Mouse (Mus musculus) gonadal fat pad, adult 2 months (tissue): ENCODE measurements at regions not wholly inside any gene's neighbourhood (a gene's known extent, or its start where the extent isn't known, plus 50 kb on each side); places are given as distances from the start of the nearest gene placed in this dataset.

Experiments used
- DNase-seq: peaks from one replicate; pipeline ENCODE4 v3.0.0-alpha.2; 2012; ENCODE audit warnings: low read depth

GRCm38 (mm10) chr1:67359824-67360223 lies 237.0 kb downstream of the Cps1 start:
- DNase-seq: no peak

DNA sequence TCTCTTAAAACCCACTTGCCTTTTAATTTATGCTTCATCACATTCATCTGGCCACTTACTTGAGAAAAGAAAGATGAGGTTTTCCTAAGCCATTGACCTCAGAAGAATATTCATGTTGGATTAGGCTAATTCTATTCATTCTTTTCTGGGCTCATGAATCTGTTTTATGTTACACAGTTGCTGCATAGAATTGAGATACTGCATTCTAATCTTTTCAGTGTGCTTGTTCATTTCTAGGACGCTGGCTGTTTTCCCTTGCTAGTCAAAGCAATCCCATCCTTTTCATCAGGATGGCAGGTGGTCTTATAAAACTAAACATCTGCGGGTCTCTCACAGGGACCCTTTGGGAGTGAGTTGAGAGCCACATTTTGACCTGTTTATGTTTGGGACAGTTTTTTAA lies 243.2 kb downstream of the Cps1 start:
- DNase-seq: no peak

DNA sequence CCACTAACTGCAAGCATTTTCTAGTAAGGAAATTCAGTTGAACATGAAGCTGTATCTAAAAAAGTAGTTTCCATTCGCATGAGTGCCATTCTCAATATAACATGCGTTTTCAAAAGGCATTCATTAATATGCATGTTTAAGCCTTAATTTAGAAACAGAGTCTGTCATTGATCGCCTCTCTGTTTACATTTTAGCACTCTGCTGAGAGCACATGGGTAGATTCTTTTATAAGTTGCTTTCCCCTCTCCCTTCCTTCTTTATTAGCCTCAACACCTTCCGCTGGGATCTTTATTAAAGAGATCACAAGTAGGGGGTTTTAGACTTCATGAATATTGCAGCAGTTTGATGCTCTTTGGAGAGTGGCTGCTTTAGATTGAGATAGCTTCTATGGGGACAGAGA lies 243.7 kb downstream of the Cps1 start:
- no peak for DNase-seq

- DNase-seq: no peak
Observed at GRCm38 (mm10) chr1:67382366-67382765, 259.5 kb downstream of the Cps1 start.

DNA sequence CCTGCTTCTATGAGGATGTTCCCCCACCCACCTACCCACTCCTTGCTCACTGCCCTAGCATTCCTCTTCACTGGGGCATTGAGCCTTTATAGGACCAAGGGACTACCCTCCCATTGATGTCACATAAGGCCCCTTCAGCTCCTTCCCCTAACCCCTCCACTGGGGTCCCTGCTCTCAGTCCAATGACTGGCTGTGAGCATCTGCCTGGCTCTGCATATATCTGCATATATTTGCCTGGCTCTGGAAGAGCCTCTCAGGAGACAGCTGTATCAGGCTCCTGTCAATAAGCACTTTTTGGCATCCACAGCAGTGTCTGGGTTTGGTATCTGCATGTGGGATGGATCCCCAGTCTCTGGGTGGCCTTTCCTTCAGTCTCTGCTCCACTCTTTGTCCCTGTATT lies 262.6 kb downstream of the Cps1 start:
- no peak for DNase-seq

GRCm38 (mm10) chr1:67386877-67387276 lies 264.1 kb downstream of the Cps1 start:
- no peak for DNase-seq

- peak; percentile 54 for DNase-seq
Observed at GRCm38 (mm10) chr1:67397757-67398446, 275.1 kb downstream of the Cps1 start.

GRCm38 (mm10) chr1:67409531-67409930 lies 286.7 kb downstream of the Cps1 start:
- DNase-seq: no peak

GRCm38 (mm10) chr1:67417196-67417595 lies 294.4 kb downstream of the Cps1 start:
- DNase-seq: no peak

GRCm38 (mm10) chr1:67428398-67428797 lies 305.6 kb downstream of the Cps1 start:
- DNase-seq: no peak

- no peak for DNase-seq
Observed at GRCm38 (mm10) chr1:67450831-67451230, 328.0 kb downstream of the Cps1 start.

DNA sequence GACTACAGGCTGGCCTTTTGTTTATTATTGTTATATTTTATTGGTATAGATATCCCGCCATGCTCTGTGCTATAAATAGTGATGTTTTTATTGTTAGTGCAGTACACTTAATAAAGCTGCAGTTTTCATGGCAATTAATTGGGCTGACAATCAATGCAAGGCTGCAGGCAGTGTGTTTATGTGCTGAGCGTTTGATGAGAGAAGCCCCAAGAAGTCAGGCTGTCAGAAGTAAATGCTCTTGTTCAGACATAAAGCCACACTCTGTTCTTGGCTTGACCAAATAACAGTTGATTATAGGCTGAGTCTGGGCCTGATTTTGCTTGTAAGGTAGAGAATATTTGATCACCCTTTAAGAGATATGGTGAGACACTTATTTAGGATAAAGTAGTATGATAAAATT lies 341.4 kb downstream of the Cps1 start:
- no peak for DNase-seq

GRCm38 (mm10) chr1:67465527-67465926 lies 342.7 kb downstream of the Cps1 start:
- no peak for DNase-seq

DNA sequence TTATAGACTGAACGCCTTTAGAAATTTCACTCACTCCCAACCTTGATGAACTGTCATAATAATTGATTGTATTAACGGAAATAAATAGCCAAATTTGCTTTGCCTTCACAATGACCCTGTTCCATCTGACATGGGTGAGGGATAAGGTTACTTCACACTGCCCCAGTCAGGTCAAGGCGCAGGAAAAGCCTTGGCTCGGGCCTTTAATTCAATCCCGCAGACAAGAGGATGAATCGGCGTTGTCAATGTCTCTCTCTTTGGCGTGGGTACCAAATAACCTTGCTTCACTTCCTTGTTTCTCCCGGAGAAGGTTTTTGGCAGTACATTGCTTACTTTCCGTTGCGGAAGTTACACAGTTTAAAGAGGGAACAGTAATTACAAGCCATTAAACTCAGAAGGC lies 354.2 kb downstream of the Cps1 start:
- DNase-seq: no peak

DNA sequence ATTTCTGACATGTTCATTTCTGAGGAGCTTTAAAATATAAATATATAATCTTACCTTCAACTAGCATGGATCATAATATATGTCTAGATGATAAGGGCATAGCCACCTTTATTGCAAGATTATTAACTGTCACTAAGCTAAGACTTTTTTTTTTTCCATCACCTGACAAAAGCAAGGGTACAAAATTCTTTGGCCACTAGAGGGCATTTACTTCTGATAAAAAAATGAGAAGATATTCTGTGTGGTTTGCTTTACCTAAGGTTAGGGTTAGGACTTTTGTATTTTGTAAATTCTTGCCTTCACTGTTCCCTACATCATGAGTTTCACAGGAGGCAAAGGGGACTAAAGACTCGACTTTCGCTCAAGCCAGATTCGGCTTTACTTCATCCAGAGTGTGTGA lies 355.1 kb downstream of the Cps1 start:
- DNase-seq: no peak

DNA sequence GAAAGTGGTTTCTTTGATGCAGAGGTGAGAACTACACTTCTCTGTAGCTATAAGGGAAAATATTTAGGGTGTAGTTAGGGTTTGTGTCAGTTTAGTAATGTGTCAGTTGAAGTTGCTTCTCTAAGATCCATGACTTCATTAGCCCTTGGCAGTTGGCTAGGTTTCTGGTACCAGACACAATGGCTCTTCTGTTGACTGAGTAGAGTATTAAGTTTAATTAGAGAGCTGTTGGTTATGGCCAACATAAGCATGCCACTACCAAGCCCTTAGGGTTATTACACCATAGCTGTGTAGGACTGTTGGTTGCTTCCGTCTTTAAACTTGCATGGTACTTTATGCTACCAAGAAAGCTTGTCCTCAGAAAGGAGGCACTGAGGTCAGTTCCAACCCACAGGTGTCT lies 359.1 kb downstream of the Cps1 start:
- peak; percentile 95 for DNase-seq

- no peak for DNase-seq
Observed at GRCm38 (mm10) chr1:67504140-67504539, 381.3 kb downstream of the Cps1 start.

DNA sequence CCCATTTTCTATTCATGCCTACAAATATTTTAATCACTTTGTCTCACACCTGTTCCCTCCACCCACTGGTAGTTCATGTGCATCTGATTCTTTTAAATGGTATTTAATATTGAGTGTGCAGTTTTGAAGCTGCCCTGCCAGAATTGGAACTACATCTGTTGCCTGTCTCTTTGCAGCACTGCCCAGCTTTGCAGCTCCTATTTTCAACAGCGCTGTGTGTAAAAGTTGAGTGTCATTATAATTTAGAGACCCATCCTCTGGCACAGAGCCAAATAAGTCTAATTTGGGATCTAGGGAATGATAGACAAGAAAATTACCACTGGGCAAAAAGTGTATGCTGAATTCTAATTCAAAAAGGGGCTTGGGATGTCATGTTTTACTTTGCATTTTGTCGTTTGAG lies 382.9 kb downstream of the Cps1 start:
- no peak for DNase-seq

DNA sequence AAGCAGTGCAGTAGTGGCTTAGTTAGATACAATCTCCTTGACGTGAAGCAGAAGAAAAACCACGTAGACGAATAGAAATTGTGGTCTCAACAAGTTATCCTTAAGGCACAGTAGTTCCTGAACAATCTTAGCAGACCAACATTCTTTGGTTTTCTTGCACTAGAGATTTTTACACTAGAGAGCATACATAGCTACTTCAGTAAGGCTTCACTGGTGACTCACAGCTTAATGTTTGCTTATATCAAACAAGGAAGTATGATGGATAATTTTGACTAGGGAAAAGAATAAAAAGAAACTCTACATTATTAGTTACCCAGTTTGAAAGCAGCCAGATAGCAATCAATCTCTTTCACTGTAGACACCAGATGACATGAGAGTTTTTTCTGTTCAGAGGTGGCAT lies 395.5 kb downstream of the Cps1 start:
- DNase-seq: no peak

GRCm38 (mm10) chr1:67558728-67559127 lies 435.9 kb downstream of the Cps1 start:
- DNase-seq: no peak

DNA sequence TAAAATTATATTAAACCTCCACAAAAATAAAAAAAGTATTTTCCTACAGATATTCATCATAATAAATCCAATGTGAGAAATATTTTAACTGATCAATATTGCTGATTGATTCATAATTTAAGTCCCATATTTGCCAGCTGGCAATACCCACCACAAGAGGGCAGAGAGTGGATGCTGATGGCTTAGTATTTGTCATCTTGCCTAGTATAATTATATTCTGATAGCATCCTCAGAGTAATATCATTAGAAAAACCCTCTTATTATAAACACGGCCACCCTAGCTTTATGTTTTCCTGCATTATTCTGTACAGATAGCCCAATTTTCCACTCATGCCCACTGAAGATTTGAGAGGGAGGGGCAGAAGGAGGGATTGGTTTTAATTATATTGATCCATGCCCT lies 436.4 kb downstream of the Cps1 start:
- DNase-seq: no peak

DNA sequence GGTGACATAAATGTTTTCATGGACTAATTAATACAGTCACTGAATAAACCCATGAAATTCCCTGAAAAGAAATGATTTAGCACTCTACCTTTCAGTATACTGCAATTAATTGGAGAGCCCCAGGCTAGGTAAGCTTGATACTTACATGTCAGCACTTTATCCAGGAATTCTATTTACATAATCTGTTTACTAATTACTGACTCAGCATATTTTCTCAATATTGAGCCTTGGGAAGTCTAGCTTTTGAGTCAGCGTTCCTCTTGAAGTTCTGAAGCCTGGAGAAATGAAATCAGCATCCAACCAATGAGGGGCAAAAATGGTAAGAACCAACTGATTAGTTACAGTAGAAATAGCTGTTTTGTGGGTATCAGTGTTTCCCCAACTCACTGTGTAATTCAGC lies 448.8 kb downstream of the Cps1 start:
- DNase-seq: no peak

GRCm38 (mm10) chr1:67579732-67580131 lies 456.9 kb downstream of the Cps1 start:
- no peak for DNase-seq
